Mouse (Mus musculus) granulocyte monocyte progenitor cell, adult 5-6 weeks (primary cell): Measurements from ENCODE around the gene Hnrnpdl. TPM values are rescaled to one million over a fixed set of nuclear protein-coding genes. Genes with fewer than 3 reads are reported as not detected.

Experiments
- ATAC-seq: replicated peaks from 2 replicates; pipeline ENCODE4 v1.8.0; 2016; ENCODE audit warnings: mild to moderate bottlenecking, moderate TSS enrichment, inconsistent platforms; ENCODE audit not compliant: poor library complexity, severe bottlenecking
- total RNA-seq, 2 experiments: library from RNA; stranded (forward) in 1 of 2; stranded (reverse) in 1 of 2; fragments of 200-712, 200-1000 nt in 1 of 2; fragments of >200 nt in 1 of 2; fragmentation: Nextera tagmentation in 1 of 2; gene quantifications; 2 replicates each; pipeline ENCODE4 v1.2.3; 2014 to 2017

Hnrnpdl gene
- total RNA-seq, 2 experiments from 2014 or later: 237 to 423 TPM

GRCm38 (mm10) chr5:100047871-100048270, 8.4 kb upstream of the Hnrnpdl start:
- no peak for ATAC-seq

GRCm38 (mm10) chr5:100047143-100047640, 7.7 kb upstream of the Hnrnpdl start:
- ATAC-seq: no peak

GRCm38 (mm10) chr5:100046096-100046495, 6.6 kb upstream of the Hnrnpdl start:
- no peak for ATAC-seq

GRCm38 (mm10) chr5:100044621-100045020, 5.2 kb upstream of the Hnrnpdl start:
- ATAC-seq: no peak

- ATAC-seq: no peak
Observed at GRCm38 (mm10) chr5:100044030-100044429, 4.6 kb upstream of the Hnrnpdl start.

GRCm38 (mm10) chr5:100043361-100043760, 3.9 kb upstream of the Hnrnpdl start:
- ATAC-seq: no peak

GRCm38 (mm10) chr5:100042467-100042866, 3.0 kb upstream of the Hnrnpdl start:
- no peak for ATAC-seq

GRCm38 (mm10) chr5:100041272-100041671, 1.8 kb upstream of the Hnrnpdl start:
- ATAC-seq: no peak

GRCm38 (mm10) chr5:100040281-100040784, 869 bp upstream of the Hnrnpdl start:
- ATAC-seq: peak; percentile 23

GRCm38 (mm10) chr5:100038714-100039601, 506 bp downstream of the Hnrnpdl start:
- peak; percentile 58 for ATAC-seq

- ATAC-seq: peak; percentile 21
Observed at GRCm38 (mm10) chr5:100037965-100038713, 1.3 kb downstream of the Hnrnpdl start.

- peak; percentile 17 for ATAC-seq
Observed at GRCm38 (mm10) chr5:100036681-100037080, 2.8 kb downstream of the Hnrnpdl start.

- no peak for ATAC-seq
Observed at GRCm38 (mm10) chr5:100035950-100036349, 3.5 kb downstream of the Hnrnpdl start.

GRCm38 (mm10) chr5:100032646-100033045, 6.8 kb downstream of the Hnrnpdl start:
- ATAC-seq: no peak

- ATAC-seq: peak; percentile 44
Observed at GRCm38 (mm10) chr5:100032107-100032506, 7.4 kb downstream of the Hnrnpdl start.

- ATAC-seq: no peak
Observed at GRCm38 (mm10) chr5:100030069-100030468, 9.4 kb downstream of the Hnrnpdl start.

- ATAC-seq: peak; percentile 68
Observed at GRCm38 (mm10) chr5:100024868-100025267, 14.6 kb downstream of the Hnrnpdl start.

GRCm38 (mm10) chr5:100024403-100024802, 15.1 kb downstream of the Hnrnpdl start:
- ATAC-seq: no peak

GRCm38 (mm10) chr5:100020089-100020488, 19.4 kb downstream of the Hnrnpdl start:
- no peak for ATAC-seq

GRCm38 (mm10) chr5:100012599-100012998, 26.9 kb downstream of the Hnrnpdl start:
- no peak for ATAC-seq

- ATAC-seq: no peak
Observed at GRCm38 (mm10) chr5:100008485-100008884, 31.0 kb downstream of the Hnrnpdl start.
